Mouse (Mus musculus) embryonic facial prominence, embryonic 13.5 days (tissue): Measurements from ENCODE around the gene Zbtb7a. TPM values are rescaled to one million over a fixed set of nuclear protein-coding genes. Genes with fewer than 3 reads are reported as not detected.

Experiments used
- ATAC-seq: fragments of 200-750 bp; cut with Nextera tagmentation; 2 replicates; pipeline ENCODE4 v1.8.0; 2017; ENCODE audit warnings: low read depth; ENCODE audit not compliant: insufficient number of reproducible peaks, insufficient read depth, low FRiP score, low TSS enrichment
- H3K27ac ChIP-seq: fragments of 300-500 bp; sonication (generic); 2 replicates; pipeline ENCODE4 v1.5.1; 2015; ENCODE audit warnings: moderate library complexity, mild to moderate bottlenecking, inconsistent platforms
- H3K27me3 ChIP-seq: fragments of 300-500 bp; sonication (generic); 2 replicates; pipeline ENCODE4 v1.6.1; 2015; ENCODE audit warnings: mild to moderate bottlenecking, inconsistent platforms
- H3K36me3 ChIP-seq: fragments of 300-500 bp; sonication (generic); 2 replicates; pipeline ENCODE4 v1.6.1; 2015; ENCODE audit warnings: mild to moderate bottlenecking, inconsistent platforms
- H3K4me1 ChIP-seq: fragments of 300-500 bp; sonication (generic); 2 replicates; pipeline ENCODE4 v1.6.1; 2015; ENCODE audit warnings: inconsistent platforms
- H3K4me2 ChIP-seq: fragments of 300-500 bp; sonication (generic); 2 replicates; pipeline ENCODE4 v1.6.1; 2015; ENCODE audit warnings: moderate library complexity, mild to moderate bottlenecking, inconsistent platforms
- H3K4me3 ChIP-seq: fragments of 300-500 bp; sonication (generic); 2 replicates; pipeline ENCODE4 v1.5.1; 2015; ENCODE audit warnings: mild to moderate bottlenecking, inconsistent platforms
- H3K9ac ChIP-seq: fragments of 300-500 bp; sonication (generic); 2 replicates; pipeline ENCODE4 v1.6.1; 2015; ENCODE audit warnings: mild to moderate bottlenecking, inconsistent platforms
- H3K9me3 ChIP-seq: fragments of 300-500 bp; sonication (generic); 2 replicates; pipeline ENCODE4 v1.6.1; 2016; ENCODE audit warnings: inconsistent platforms
- WGBS: fragments of 180-500 bp; shearing (Covaris S2); methylation state at CpG from one replicate; pipeline ENCODE4 v1.1.7; 2015; ENCODE audit warnings: mixed read lengths; 5-methylcytosine and 5-hydroxymethylcytosine counted together
- polyA plus RNA-seq: library from polyadenylated mRNA; unstranded; fragments of >200 nt; fragmentation: Nextera tagmentation; extraction: Ambion mirVana; gene quantifications from 2 replicates; pipeline ENCODE4 v1.2.1, GENCODE M21; 2015

The Zbtb7a gene
- polyA plus RNA-seq, 1 experiment from 2014 or later: 27.0 TPM

DNA sequence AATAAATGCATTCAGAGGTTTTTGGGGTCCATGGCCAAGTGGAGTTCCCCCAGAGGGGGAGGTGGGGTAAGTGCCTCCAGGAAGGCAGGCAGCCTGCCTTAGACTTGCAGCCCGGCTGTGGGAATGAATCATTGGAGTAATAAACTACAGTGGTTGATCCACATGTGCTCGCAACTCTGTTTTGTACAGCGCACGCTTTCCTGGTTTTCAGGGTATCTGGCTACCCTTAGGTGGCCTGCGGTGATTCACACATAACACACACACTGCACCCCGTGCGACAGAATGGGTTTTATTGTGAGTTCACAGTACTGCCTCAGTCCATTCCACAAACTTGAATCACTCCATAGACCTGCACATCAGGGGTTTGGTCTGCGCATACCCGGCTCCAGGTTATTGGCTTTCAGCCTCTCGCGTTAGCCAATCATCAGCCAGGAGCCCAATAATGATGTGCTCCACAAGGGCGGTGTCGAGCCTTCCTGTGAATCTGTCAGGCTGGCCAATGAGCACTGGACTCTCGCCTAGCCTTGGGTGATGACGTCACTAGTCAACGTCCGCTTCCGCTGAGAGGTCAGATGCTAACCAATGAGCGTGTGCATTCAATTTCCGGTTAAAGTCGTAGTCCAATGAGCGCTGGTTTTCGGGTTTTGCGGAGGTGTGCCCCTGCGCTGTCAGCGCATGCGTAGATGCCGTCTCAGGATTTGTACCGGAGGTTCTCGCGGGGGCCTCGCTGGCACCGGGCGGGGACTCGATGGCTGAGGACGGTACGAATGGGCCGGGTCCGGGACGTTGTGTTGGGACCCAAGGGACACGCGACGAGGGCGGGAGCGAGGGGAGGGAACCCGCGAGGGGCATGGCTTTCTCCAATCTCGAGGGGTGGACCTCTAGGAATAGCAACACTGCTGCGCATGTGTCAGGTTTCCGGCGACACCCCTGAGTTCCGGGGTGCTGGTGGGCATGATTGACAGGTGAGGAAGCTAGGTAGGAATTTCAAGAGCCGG lies 47.6 kb downstream of the Zbtb7a start, which contains the start of gene Dapk3:
Gene Dapk3 (plus strand): TSS at position 670 of the 998 bp plus-strand sequence.
- peak within 1 kb of the TSS; percentile 74 for H3K27ac ChIP-seq
- H3K36me3 ChIP-seq: peaks cover 86% of the 10 kb centered on the region
- WGBS: 4% methylated on average over 53 of the region's 53 CpGs
- peak within 1 kb of the TSS; percentile 80 for H3K9ac ChIP-seq
- ATAC-seq: peak; percentile 92
- H3K27me3 ChIP-seq: no peaks in the 10 kb centered on the region
- no peaks in the 10 kb centered on the region for H3K9me3 ChIP-seq
- peak within 1 kb of the TSS; percentile 69 for H3K4me3 ChIP-seq
- peak within 1 kb of the TSS; percentile 68 for H3K4me2 ChIP-seq
- peaks cover 53% of the 10 kb centered on the region for H3K4me1 ChIP-seq

DNA sequence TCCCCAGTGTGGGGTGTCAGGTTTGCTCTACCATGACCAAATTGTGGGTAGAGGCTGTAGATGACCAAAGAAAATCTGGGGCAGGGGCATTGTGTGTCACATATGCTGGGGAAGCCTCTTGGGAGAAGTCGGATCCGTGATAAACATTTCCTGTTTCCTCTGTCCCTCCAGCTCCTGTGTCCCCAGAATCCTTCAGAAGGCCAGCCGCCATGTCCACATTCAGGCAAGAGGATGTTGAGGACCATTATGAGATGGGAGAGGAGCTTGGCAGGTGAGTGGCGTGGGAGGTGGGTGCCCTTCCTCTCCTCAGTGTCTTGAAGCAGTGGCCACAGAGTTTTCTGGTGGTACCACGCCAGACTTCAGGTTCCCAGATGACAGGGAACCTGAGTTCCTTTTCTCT lies 48.8 kb downstream of the Zbtb7a start, which contains the start of gene 4930442H23Rik:
Gene 4930442H23Rik (minus strand): TSS at position 45 of the 400 bp plus-strand sequence.
- WGBS: 83% methylated on average over 5 of the region's 5 CpGs
- peak within 1 kb of the TSS; percentile 69 for H3K4me3 ChIP-seq
- H3K27ac ChIP-seq: peak within 1 kb of the TSS; percentile 74
- H3K4me2 ChIP-seq: peak within 1 kb of the TSS; percentile 68
- peak within 1 kb of the TSS; percentile 80 for H3K9ac ChIP-seq
- H3K36me3 ChIP-seq: peaks cover 83% of the 10 kb centered on the region
- H3K9me3 ChIP-seq: no peaks in the 10 kb centered on the region
- peaks cover 42% of the 10 kb centered on the region for H3K4me1 ChIP-seq
- no peaks in the 10 kb centered on the region for H3K27me3 ChIP-seq
- no peak for ATAC-seq

DNA sequence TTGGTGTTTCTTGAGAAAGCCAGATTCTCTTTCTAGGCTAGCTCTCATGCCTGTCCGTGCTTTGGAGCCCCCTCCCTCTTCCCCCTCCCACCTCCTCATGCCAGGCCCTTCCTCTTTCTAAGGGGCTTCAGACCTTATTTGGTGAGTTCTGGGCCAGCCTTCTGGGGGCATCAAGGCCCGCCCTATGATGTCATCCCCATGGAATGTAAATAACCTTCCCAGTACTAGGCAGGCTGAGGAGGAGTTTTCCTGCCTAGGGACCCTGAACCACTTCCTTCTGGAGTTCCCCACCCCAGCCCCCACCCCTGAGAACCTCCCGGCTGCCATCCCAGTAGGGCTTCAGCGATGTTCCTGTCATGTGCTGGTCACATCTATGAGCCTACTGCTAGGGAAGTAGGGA lies 49.7 kb downstream of the Zbtb7a start:
- Histone ChIP-seq H3K9me3 (no peaks in the 10 kb centered on the region), H3K4me2 (no peak overlapping the region), H3K36me3 (peaks cover 78% of the 10 kb centered on the region), H3K4me3 (no peak overlapping the region), H3K4me1 (peaks cover 34% of the 10 kb centered on the region), H3K27ac (peak overlapping the region; percentile 62), H3K9ac (peak overlapping the region; percentile 47; the same call in 1 of the 2 replicates), H3K27me3 (no peaks in the 10 kb centered on the region)
- 41% methylated on average over 4 of the region's 4 CpGs for WGBS
- no peak for ATAC-seq

DNA sequence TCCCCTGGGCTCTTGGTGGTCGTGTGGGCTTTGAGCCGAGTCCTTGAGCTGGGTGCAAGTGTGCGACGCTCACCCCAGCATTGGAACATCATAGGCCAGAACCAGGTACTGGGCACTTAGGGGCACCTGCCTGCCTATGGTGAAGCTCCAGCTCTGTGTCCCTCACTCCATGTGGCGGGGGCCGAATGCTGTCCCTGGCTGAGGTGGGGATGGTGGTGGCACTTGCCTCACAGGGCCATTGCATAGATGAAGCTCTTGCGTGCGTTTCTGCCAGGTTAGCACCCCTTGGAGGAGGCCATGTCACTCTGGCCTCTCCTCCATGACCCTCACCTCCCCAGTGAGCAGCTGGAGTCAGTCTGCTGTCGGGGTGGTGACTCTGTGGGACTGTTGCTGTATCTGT lies 52.1 kb downstream of the Zbtb7a start:
- Histone ChIP-seq H3K4me3 (no peak overlapping the region), H3K36me3 (peaks cover 69% of the 10 kb centered on the region), H3K27ac (no peak overlapping the region), H3K9ac (0 out of 2 replicates have a peak overlapping the region, but pooled peaks have one; percentile 11), H3K4me1 (peaks cover 27% of the 10 kb centered on the region), H3K4me2 (no peak overlapping the region), H3K27me3 (no peaks in the 10 kb centered on the region), H3K9me3 (no peaks in the 10 kb centered on the region)
- WGBS: 93% methylated on average over 9 of the region's 9 CpGs
- no peak for ATAC-seq

DNA sequence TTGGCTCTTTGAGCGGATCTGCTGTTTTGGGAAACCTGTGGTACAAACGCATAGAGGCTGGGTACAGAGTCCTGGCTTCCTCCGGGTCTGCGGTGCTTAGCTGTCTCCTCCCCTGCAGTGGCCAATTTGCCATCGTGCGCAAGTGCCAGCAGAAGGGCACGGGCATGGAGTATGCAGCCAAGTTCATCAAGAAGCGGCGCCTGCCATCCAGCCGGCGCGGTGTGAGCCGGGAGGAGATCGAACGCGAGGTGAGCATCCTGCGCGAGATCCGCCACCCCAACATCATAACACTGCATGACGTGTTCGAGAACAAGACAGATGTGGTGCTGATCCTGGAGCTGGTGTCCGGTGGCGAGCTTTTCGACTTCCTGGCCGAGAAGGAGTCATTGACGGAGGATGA lies 54.8 kb downstream of the Zbtb7a start:
- peaks cover 29% of the 10 kb centered on the region for H3K4me1 ChIP-seq
- peaks cover 20% of the 10 kb centered on the region for H3K27me3 ChIP-seq
- no peak overlapping the region for H3K9ac ChIP-seq
- H3K27ac ChIP-seq: no peak overlapping the region
- H3K9me3 ChIP-seq: no peaks in the 10 kb centered on the region
- ATAC-seq: no peak
- WGBS: 80% methylated on average over 26 of the region's 26 CpGs
- no peak overlapping the region for H3K4me3 ChIP-seq
- H3K4me2 ChIP-seq: no peak overlapping the region
- H3K36me3 ChIP-seq: peaks cover 52% of the 10 kb centered on the region

DNA sequence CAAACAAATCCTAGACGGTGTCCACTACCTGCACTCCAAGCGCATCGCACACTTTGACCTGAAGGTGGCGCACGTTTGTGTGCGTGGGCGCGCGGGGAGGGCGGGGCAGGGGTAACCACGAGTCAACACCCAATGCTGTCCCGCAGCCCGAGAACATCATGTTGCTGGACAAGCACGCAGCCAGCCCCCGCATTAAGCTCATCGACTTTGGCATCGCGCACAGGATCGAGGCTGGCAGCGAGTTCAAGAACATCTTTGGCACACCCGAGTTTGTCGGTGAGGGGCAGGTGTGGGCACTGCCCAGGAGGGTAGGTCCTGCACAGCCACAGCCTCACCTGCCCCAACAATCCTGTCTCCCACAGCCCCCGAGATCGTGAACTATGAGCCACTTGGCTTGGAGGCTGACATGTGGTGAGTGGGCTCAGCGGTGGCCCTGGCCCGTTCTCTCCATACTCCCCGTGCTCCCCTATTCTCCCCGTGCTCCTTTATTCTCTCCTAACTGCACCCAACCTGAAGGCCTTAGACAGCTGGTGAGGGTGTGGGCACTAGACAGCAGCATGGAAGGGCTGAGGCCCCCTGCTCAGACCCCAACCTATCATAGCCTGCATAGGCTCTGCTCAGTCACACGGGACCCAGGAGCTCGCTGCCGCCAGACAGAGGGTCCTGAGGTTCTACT lies 55.4 kb downstream of the Zbtb7a start:
- no peak overlapping the region for H3K4me3 ChIP-seq
- no peak overlapping the region for H3K9ac ChIP-seq
- H3K9me3 ChIP-seq: no peaks in the 10 kb centered on the region
- H3K27me3 ChIP-seq: peaks cover 26% of the 10 kb centered on the region
- peak overlapping the region; percentile 44; the same call in 1 of the 2 replicates for H3K27ac ChIP-seq
- ATAC-seq: no peak
- peaks cover 46% of the 10 kb centered on the region for H3K36me3 ChIP-seq
- WGBS: 69% methylated on average over 31 of the region's 31 CpGs
- peaks cover 23% of the 10 kb centered on the region for H3K4me1 ChIP-seq
- H3K4me2 ChIP-seq: no peak overlapping the region

DNA sequence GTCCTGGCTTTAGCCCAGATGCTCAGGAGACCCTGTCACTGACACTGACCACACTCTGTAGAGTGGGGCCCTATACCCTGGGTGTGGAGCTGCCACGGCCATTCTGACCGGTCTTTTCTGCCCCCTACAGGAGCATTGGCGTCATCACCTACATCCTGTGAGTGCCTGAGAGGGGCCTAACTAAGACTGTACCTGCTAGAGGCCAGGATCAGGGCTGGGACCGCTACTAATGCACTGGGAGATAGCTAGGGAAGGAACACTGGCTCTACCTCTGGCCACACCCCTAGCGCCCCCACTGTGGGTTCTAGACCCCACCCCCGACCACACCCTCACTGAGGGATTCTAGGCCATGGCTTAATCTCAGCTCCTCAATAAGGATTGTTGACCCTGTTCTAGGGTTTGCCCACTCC lies 55.9 kb downstream of the Zbtb7a start:
- no peak overlapping the region for H3K4me3 ChIP-seq
- no peak overlapping the region for H3K9ac ChIP-seq
- no peaks in the 10 kb centered on the region for H3K9me3 ChIP-seq
- WGBS: 77% methylated on average over 6 of the region's 6 CpGs
- H3K4me2 ChIP-seq: no peak overlapping the region
- H3K27me3 ChIP-seq: peaks cover 31% of the 10 kb centered on the region
- ATAC-seq: no peak
- peaks cover 42% of the 10 kb centered on the region for H3K36me3 ChIP-seq
- H3K4me1 ChIP-seq: peaks cover 23% of the 10 kb centered on the region
- H3K27ac ChIP-seq: peak overlapping the region; percentile 44; the same call in 1 of the 2 replicates

DNA sequence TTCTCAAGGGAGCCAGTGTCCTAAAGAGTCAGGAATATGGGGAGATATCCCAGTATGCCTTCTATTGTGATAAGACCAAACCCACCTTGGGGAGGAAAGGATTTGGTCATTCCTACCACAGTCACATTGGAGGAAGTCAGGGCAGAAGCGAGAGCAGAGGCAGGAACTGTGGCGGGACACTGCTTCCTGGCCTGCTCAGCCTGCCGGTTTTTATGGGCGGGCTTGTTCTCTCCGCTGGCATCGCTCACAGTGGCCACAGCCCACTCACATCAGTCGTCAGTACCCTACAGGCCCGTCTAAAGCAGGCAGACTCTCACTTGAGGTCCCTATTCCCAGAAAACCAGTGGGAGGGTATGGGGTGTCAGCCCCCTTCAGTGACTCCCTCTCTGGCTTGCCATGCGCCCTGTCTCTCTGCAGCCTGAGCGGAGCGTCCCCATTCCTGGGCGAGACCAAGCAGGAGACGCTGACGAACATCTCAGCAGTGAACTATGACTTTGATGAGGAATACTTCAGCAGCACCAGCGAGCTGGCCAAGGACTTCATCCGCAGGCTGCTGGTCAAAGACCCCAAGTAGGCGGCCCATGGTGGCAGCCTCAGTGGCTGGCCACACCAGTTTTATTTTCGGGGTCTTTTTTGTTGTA lies 56.4 kb downstream of the Zbtb7a start:
- no peak for ATAC-seq
- H3K9me3 ChIP-seq: no peaks in the 10 kb centered on the region
- H3K27me3 ChIP-seq: peaks cover 37% of the 10 kb centered on the region
- H3K27ac ChIP-seq: peak overlapping the region; percentile 94; the same call in 1 of the 2 replicates
- peak overlapping the region; percentile 96 for H3K4me2 ChIP-seq
- H3K4me3 ChIP-seq: peak overlapping the region; percentile 70; the same call in 1 of the 2 replicates
- H3K9ac ChIP-seq: peak overlapping the region; percentile 85
- H3K36me3 ChIP-seq: peaks cover 40% of the 10 kb centered on the region
- WGBS: 86% methylated on average over 18 of the region's 18 CpGs
- H3K4me1 ChIP-seq: peaks cover 23% of the 10 kb centered on the region

DNA sequence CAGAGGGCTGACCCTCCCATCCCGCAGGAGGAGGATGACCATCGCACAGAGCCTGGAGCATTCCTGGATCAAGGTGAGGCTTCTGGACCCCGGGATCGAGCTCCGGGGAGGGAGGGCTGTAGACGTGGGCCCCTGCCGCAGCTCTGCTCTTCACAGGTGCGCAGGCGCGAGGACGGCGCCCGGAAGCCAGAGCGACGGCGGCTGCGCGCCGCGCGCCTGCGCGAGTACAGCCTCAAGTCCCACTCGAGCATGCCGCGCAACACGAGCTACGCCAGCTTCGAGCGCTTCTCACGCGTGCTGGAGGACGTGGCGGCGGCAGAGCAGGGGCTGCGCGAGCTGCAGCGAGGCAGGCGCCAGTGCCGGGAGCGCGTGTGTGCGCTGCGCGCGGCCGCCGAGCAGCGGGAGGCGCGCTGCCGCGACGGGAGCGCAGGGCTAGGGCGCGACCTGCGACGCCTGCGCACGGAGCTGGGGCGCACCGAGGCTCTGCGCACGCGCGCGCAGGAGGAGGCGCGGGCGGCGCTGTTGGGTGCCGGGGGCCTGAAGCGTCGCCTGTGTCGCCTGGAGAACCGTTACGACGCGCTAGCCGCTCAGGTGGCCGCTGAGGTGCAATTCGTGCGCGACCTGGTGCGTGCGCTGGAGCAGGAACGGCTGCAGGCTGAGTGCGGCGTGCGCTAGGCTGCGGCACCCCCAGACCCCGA lies 57.4 kb downstream of the Zbtb7a start:
- WGBS: under 1% methylated on average over 93 of the region's 93 CpGs
- Histone ChIP-seq H3K27me3 (peaks cover 46% of the 10 kb centered on the region), H3K4me1 (peaks cover 23% of the 10 kb centered on the region), H3K9ac (peak overlapping the region; percentile 85), H3K36me3 (peaks cover 30% of the 10 kb centered on the region), H3K9me3 (no peaks in the 10 kb centered on the region), H3K27ac (peak overlapping the region; percentile 94), H3K4me2 (peak overlapping the region; percentile 96), H3K4me3 (peak overlapping the region; percentile 70)
- peak; percentile 83 for ATAC-seq

DNA sequence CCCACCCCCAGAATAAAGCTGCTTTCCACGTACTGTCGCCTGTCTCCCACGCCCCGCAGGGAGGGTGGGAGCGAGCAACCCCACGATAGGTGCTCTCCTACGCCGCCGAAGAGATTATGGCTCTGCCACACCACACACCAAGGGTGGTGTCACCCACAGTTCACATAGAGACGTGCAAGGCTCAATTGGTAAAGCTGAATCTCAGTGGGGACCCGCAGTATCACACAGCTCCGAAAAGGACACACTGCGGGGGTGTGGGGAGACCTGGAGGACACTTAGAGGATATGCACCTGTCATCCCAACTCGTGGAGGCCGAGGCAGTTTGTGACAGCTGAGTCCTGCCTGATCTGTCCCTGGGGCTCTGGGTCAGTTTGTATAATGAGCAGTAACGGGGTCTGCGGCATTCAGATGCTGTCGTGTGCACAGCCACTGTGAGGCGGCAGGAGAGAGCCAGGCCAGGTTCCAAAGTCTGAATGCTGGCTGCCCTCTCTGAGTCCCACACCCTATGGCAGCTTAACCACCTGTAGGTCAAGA lies 58.0 kb downstream of the Zbtb7a start:
- H3K27me3 ChIP-seq: peaks cover 49% of the 10 kb centered on the region
- H3K27ac ChIP-seq: peak overlapping the region; percentile 94
- H3K4me2 ChIP-seq: peak overlapping the region; percentile 96
- H3K9me3 ChIP-seq: no peaks in the 10 kb centered on the region
- ATAC-seq: 0 out of 2 replicates have a peak, but pooled peaks have one; percentile 8
- WGBS: 3% methylated on average over 19 of the region's 19 CpGs
- peak overlapping the region; percentile 70 for H3K4me3 ChIP-seq
- H3K4me1 ChIP-seq: peaks cover 23% of the 10 kb centered on the region
- H3K9ac ChIP-seq: peak overlapping the region; percentile 85
- H3K36me3 ChIP-seq: peaks cover 26% of the 10 kb centered on the region
